Mouse (Mus musculus): Measurements from ENCODE around the gene St8sia6. TPM values are rescaled to one million over a fixed set of nuclear protein-coding genes. Genes with fewer than 3 reads are reported as not detected.

Gene St8sia6
- polyA plus RNA-seq (2011; ENCODE audit: insufficient read depth, insufficient read length, low read depth, missing spikeins) = 0.90 and 1.2 TPM in 2 replicates

DNA sequence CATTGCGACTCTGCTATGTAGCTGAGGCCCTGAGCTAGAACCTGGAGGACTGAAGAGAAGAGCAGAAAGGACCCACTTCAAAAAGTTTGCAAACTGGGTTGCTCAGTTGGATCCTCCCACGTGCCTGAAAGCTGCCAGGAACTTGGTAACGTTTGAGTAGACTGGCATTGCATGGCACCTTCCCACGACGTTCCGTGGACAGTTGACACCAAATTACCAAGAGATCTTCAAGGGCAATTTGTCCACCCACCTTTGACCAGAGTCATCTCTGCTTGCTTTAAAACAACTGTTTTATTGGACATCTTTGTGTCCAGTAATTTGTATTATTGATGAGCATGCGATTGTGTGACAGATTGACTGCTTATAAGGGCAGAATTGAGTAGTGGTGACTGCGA, at the start of gene St8sia6:
St8sia6 (minus strand) TSS at position 96 of the 395 bp plus-strand sequence.
- H3K9me3 ChIP-seq (replicated peaks; ENCODE audit: control insufficient read depth, insufficient read depth, low read length, poor library complexity, severe bottlenecking) = no peaks in the 10 kb centered on the region

DNA sequence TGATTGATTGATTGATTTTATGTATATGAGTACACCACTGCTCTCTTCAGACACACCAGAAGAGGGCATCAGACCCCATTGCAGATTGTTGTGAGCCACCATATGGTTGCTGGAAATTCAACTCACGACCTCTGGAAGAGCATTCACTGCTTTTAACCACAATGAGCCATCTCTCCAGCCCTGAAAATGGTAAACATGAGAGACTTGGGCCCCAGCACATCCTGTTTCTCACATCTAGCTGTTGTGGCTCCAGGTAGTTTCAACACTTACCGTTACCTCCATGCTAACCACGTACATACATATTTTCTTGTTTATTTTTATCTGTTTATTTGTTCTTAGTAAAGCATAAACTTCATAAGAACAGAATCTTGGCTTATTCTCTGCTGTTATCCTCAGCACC, 42.4 kb upstream of the St8sia6 start:
- no peaks in the 10 kb centered on the region for H3K36me3 ChIP-seq (ENCODE audit: control insufficient read depth, insufficient read depth, low read length, poor library complexity, severe bottlenecking)
- no peak overlapping the region for H3K9ac ChIP-seq (ENCODE audit: low read depth, poor library complexity, severe bottlenecking)
- H3K9me3 ChIP-seq (replicated peaks; ENCODE audit: control insufficient read depth, insufficient read depth, low read length, poor library complexity, severe bottlenecking) = no peaks in the 10 kb centered on the region
- H3K4me1 ChIP-seq (ENCODE audit: control insufficient read depth, insufficient read depth, low read length) = peaks cover 2% of the 10 kb centered on the region
- no peaks in the 10 kb centered on the region for H3K27me3 ChIP-seq (ENCODE audit: control insufficient read depth, insufficient read depth, low read length, poor library complexity, severe bottlenecking)
- no peak overlapping the region for H3K27ac ChIP-seq (ENCODE audit: insufficient read depth, low read length)
- no peak overlapping the region for H3K4me3 ChIP-seq (ENCODE audit: low read depth, low read length)
- TF ChIP-seq CTCF (IDR thresholded peaks at IDR 0.05; ENCODE audit: low read depth, low read length) = no peak
- TF ChIP-seq POLR2A (IDR thresholded peaks at IDR 0.05; ENCODE audit: insufficient read depth, low read length) = no peak

More for the DNA sequence above, at the start of gene St8sia6:
- H3K27ac ChIP-seq (ENCODE audit: insufficient read depth, low read length) = no peak within 1 kb of the TSS
- H3K27me3 ChIP-seq (ENCODE audit: control insufficient read depth, insufficient read depth, low read length, poor library complexity, severe bottlenecking) = peaks cover 7% of the 10 kb centered on the region
- H3K4me1 ChIP-seq (ENCODE audit: control insufficient read depth, insufficient read depth, low read length) = no peaks in the 10 kb centered on the region
- no peak for TF ChIP-seq EP300 (IDR thresholded peaks at IDR 0.05; ENCODE audit: insufficient read depth, low read depth, low read length)
- no peak for TF ChIP-seq POLR2A (IDR thresholded peaks at IDR 0.05; ENCODE audit: insufficient read depth, low read length)
- no peak for TF ChIP-seq CTCF (IDR thresholded peaks at IDR 0.05; ENCODE audit: low read depth, low read length)
- H3K4me3 ChIP-seq (ENCODE audit: low read depth, low read length) = peak within 1 kb of the TSS; percentile 55
- H3K9ac ChIP-seq (ENCODE audit: low read depth, poor library complexity, severe bottlenecking) = peak within 1 kb of the TSS; percentile 57
- H3K36me3 ChIP-seq (ENCODE audit: control insufficient read depth, insufficient read depth, low read length, poor library complexity, severe bottlenecking) = no peaks in the 10 kb centered on the region

DNA sequence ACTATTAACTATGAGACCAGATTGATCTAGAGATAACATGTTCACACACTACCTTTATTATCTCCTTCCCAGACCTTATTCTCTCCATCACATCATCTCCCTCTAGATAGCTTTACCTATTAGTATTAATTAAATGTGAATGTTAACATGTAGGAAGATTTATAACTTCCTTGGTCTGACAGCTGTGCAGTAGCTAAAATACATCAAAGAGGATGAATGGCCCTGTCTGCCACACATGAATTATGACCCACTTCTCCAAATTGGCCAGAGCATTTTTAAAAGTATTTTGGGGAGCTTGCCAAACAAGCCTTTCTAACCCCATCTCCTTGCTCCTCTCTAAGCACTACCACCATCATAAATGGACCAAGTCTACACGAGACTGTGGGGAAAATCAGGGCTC, 41.1 kb upstream of the St8sia6 start:
- Histone ChIP-seq H3K4me1 (ENCODE audit: control insufficient read depth, insufficient read depth, low read length) (peaks cover 2% of the 10 kb centered on the region), H3K9ac (ENCODE audit: low read depth, poor library complexity, severe bottlenecking) (no peak overlapping the region), H3K4me3 (ENCODE audit: low read depth, low read length) (no peak overlapping the region), H3K27ac (ENCODE audit: insufficient read depth, low read length) (no peak overlapping the region), H3K9me3 (replicated peaks; ENCODE audit: control insufficient read depth, insufficient read depth, low read length, poor library complexity, severe bottlenecking) (no peaks in the 10 kb centered on the region), H3K36me3 (ENCODE audit: control insufficient read depth, insufficient read depth, low read length, poor library complexity, severe bottlenecking) (no peaks in the 10 kb centered on the region), H3K27me3 (ENCODE audit: control insufficient read depth, insufficient read depth, low read length, poor library complexity, severe bottlenecking) (no peaks in the 10 kb centered on the region)
- TF ChIP-seq CTCF (IDR thresholded peaks at IDR 0.05; ENCODE audit: low read depth, low read length) = no peak
- TF ChIP-seq POLR2A (IDR thresholded peaks at IDR 0.05; ENCODE audit: insufficient read depth, low read length) = no peak
- no peak for TF ChIP-seq EP300 (IDR thresholded peaks at IDR 0.05; ENCODE audit: insufficient read depth, low read depth, low read length)

DNA sequence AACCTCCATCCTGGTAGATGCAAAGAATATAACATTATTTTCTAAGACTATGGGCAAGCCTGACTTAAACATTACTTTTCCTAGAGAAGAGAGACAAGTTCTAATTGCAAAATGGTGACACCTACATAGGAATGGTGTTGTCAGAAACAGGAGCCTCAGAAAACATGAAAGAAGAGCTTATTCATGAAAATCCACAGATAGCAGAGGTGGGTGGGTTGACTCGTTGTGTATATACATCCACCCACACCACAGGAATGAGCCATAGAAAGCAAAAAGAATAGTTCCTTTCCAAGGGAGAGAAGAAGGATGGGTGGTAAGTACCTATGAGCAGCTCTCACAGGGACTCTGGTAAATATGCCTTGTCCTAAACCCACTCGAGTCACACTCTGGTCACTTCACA, 22.8 kb upstream of the St8sia6 start:
- no peaks in the 10 kb centered on the region for H3K4me1 ChIP-seq (ENCODE audit: control insufficient read depth, insufficient read depth, low read length)
- H3K4me3 ChIP-seq (ENCODE audit: low read depth, low read length) = no peak overlapping the region
- no peaks in the 10 kb centered on the region for H3K36me3 ChIP-seq (ENCODE audit: control insufficient read depth, insufficient read depth, low read length, poor library complexity, severe bottlenecking)
- TF ChIP-seq CTCF (IDR thresholded peaks at IDR 0.05; ENCODE audit: low read depth, low read length) (no peak), POLR2A (IDR thresholded peaks at IDR 0.05; ENCODE audit: insufficient read depth, low read length) (no peak), EP300 (IDR thresholded peaks at IDR 0.05; ENCODE audit: insufficient read depth, low read depth, low read length) (no peak)
- H3K9ac ChIP-seq (ENCODE audit: low read depth, poor library complexity, severe bottlenecking) = no peak overlapping the region
- H3K9me3 ChIP-seq (replicated peaks; ENCODE audit: control insufficient read depth, insufficient read depth, low read length, poor library complexity, severe bottlenecking) = no peaks in the 10 kb centered on the region
- H3K27ac ChIP-seq (ENCODE audit: insufficient read depth, low read length) = no peak overlapping the region
- no peaks in the 10 kb centered on the region for H3K27me3 ChIP-seq (ENCODE audit: control insufficient read depth, insufficient read depth, low read length, poor library complexity, severe bottlenecking)

DNA sequence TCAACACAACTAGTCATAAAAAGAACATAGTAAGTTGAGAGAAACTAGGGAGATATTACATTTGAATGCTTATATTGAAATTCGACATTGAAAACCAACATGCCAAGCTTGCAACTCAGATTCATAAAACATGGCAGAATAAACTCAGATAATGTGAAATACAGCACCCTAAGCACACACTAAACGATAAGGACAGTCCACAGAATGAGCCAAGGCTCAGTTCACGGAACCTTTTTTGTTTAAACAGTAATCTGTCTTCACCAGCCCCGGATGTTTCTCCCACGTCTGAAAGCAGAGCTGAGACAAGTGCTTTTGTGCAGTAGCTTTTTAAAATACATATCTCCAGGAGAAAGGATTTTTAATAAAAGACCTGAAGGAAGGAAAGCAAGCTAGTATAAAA, 14.7 kb upstream of the St8sia6 start:
- Histone ChIP-seq H3K4me1 (ENCODE audit: control insufficient read depth, insufficient read depth, low read length) (no peaks in the 10 kb centered on the region), H3K27me3 (ENCODE audit: control insufficient read depth, insufficient read depth, low read length, poor library complexity, severe bottlenecking) (no peaks in the 10 kb centered on the region), H3K4me3 (ENCODE audit: low read depth, low read length) (no peak overlapping the region), H3K27ac (ENCODE audit: insufficient read depth, low read length) (no peak overlapping the region), H3K9me3 (replicated peaks; ENCODE audit: control insufficient read depth, insufficient read depth, low read length, poor library complexity, severe bottlenecking) (no peaks in the 10 kb centered on the region), H3K36me3 (ENCODE audit: control insufficient read depth, insufficient read depth, low read length, poor library complexity, severe bottlenecking) (no peaks in the 10 kb centered on the region), H3K9ac (ENCODE audit: low read depth, poor library complexity, severe bottlenecking) (no peak overlapping the region)
- TF ChIP-seq EP300 (IDR thresholded peaks at IDR 0.05; ENCODE audit: insufficient read depth, low read depth, low read length) (no peak), CTCF (IDR thresholded peaks at IDR 0.05; ENCODE audit: low read depth, low read length) (no peak), POLR2A (IDR thresholded peaks at IDR 0.05; ENCODE audit: insufficient read depth, low read length) (no peak)

DNA sequence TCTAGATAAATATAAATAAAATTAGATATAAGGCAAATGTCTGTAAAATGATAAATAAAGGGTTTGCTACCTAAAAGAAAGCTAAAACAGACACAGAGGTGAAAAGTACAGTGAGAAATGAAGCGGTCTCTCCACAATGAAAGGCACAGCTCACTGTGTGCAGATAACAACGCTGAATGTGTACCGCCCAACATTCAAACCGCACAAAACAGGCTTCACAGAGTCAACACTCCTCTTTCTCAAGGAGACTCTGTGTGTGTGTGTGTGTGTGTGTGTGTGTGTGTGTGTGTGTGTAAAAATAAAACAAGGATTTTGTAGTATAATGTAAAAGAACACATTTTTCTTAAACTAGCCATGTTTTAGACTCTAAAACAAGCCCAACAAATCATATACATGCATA, 14.1 kb upstream of the St8sia6 start:
- Histone ChIP-seq H3K4me1 (ENCODE audit: control insufficient read depth, insufficient read depth, low read length) (no peaks in the 10 kb centered on the region), H3K9me3 (replicated peaks; ENCODE audit: control insufficient read depth, insufficient read depth, low read length, poor library complexity, severe bottlenecking) (no peaks in the 10 kb centered on the region)

More for the DNA sequence above, 14.1 kb upstream of the St8sia6 start:
- Histone ChIP-seq H3K4me3 (ENCODE audit: low read depth, low read length) (no peak overlapping the region), H3K27me3 (ENCODE audit: control insufficient read depth, insufficient read depth, low read length, poor library complexity, severe bottlenecking) (no peaks in the 10 kb centered on the region), H3K36me3 (ENCODE audit: control insufficient read depth, insufficient read depth, low read length, poor library complexity, severe bottlenecking) (no peaks in the 10 kb centered on the region), H3K27ac (ENCODE audit: insufficient read depth, low read length) (no peak overlapping the region), H3K9ac (ENCODE audit: low read depth, poor library complexity, severe bottlenecking) (no peak overlapping the region)
- TF ChIP-seq POLR2A (IDR thresholded peaks at IDR 0.05; ENCODE audit: insufficient read depth, low read length) (no peak), CTCF (IDR thresholded peaks at IDR 0.05; ENCODE audit: low read depth, low read length) (no peak), EP300 (IDR thresholded peaks at IDR 0.05; ENCODE audit: insufficient read depth, low read depth, low read length) (no peak)
